Mouse (Mus musculus) right cerebral cortex, postnatal 10 days (tissue): ENCODE measurements around the gene Hnrnpu.
"Not testable (repeated sequence)": the region's sequence is repeated elsewhere in the genome, so short reads cannot be mapped to it uniquely, and the experiment has no call there.

Experiments used
- DNase-seq, 2 experiments: peaks; one replicate each; pipeline ENCODE4 v3.0.0; 2021; ENCODE audit warnings: low spot score in 2 of 2

Hnrnpu gene

GRCm38 (mm10) chr1:178337551-178338317 is at the start of gene Hnrnpu:
Gene Hnrnpu (minus strand): TSS chr1:178337797.
- peak; percentile 97 to 98 for DNase-seq

- DNase-seq: no peak
Observed at GRCm38 (mm10) chr1:178382165-178382564, 44.6 kb upstream of the Hnrnpu start.

- no peak for DNase-seq
Observed at GRCm38 (mm10) chr1:178379224-178379623, 41.6 kb upstream of the Hnrnpu start.

GRCm38 (mm10) chr1:178378115-178378514 is 40.5 kb upstream of the Hnrnpu start:
- DNase-seq: no peak

- no peak for DNase-seq
Observed at GRCm38 (mm10) chr1:178376907-178377306, 39.3 kb upstream of the Hnrnpu start.

GRCm38 (mm10) chr1:178376061-178376460 is 38.5 kb upstream of the Hnrnpu start:
- no peak for DNase-seq

GRCm38 (mm10) chr1:178375381-178375780 is 37.8 kb upstream of the Hnrnpu start:
- DNase-seq: no peak

- no peak for DNase-seq
Observed at GRCm38 (mm10) chr1:178372681-178373080, 35.1 kb upstream of the Hnrnpu start.

- DNase-seq: peak; percentile 34 to 46
Observed at GRCm38 (mm10) chr1:178369272-178369651, 31.7 kb upstream of the Hnrnpu start.

- DNase-seq: peak; percentile 95 to 96
Observed at GRCm38 (mm10) chr1:178368548-178369271, 31.1 kb upstream of the Hnrnpu start.

- no peak for DNase-seq
Observed at GRCm38 (mm10) chr1:178368121-178368520, 30.5 kb upstream of the Hnrnpu start.

- DNase-seq: no peak
Observed at GRCm38 (mm10) chr1:178365171-178365570, 27.6 kb upstream of the Hnrnpu start.

- DNase-seq: no peak
Observed at GRCm38 (mm10) chr1:178360702-178361101, 23.1 kb upstream of the Hnrnpu start.

- DNase-seq: no peak
Observed at GRCm38 (mm10) chr1:178360264-178360663, 22.7 kb upstream of the Hnrnpu start.

- peak; percentile 79 to 91 for DNase-seq
Observed at GRCm38 (mm10) chr1:178357776-178358710, 20.4 kb upstream of the Hnrnpu start.

- no peak for DNase-seq
Observed at GRCm38 (mm10) chr1:178354576-178354975, 17.0 kb upstream of the Hnrnpu start.

GRCm38 (mm10) chr1:178351643-178352042 is 14.0 kb upstream of the Hnrnpu start:
- DNase-seq: no peak

GRCm38 (mm10) chr1:178350792-178351191 is 13.2 kb upstream of the Hnrnpu start:
- no peak for DNase-seq

- not testable (repeated sequence) for DNase-seq
Observed at GRCm38 (mm10) chr1:178344071-178344805, 6.6 kb upstream of the Hnrnpu start.

GRCm38 (mm10) chr1:178342612-178343011 is 5.0 kb upstream of the Hnrnpu start:
- DNase-seq: no peak

- no peak for DNase-seq
Observed at GRCm38 (mm10) chr1:178342063-178342462, 4.5 kb upstream of the Hnrnpu start.
